Mouse (Mus musculus) C2C12 (cell line): ENCODE data around the gene Jup.

Experiments used
- CEBPB ChIP-seq: IDR thresholded peaks from one replicate; pipeline ENCODE4 v1.6.1; 2011; ENCODE audit warnings: low read depth, mild to moderate bottlenecking, control low read depth, moderate library complexity
- CTCF ChIP-seq: IDR thresholded peaks from one replicate; pipeline ENCODE4 v1.5.1; 2011; ENCODE audit not compliant: control insufficient read depth, insufficient read depth, insufficient read length
- FOSL1 ChIP-seq: IDR thresholded peaks from one replicate; pipeline ENCODE4 v1.8.0; 2011; ENCODE audit warnings: mild to moderate bottlenecking, low read length; ENCODE audit not compliant: poor library complexity, insufficient read depth, severe bottlenecking
- MAX ChIP-seq: IDR thresholded peaks from one replicate; pipeline ENCODE4 v1.6.1; 2011; ENCODE audit warnings: mild to moderate bottlenecking, control low read depth
- MYOD1 ChIP-seq: IDR thresholded peaks from one replicate; pipeline ENCODE4 v1.6.1; 2011; ENCODE audit warnings: low read depth; ENCODE audit not compliant: control insufficient read depth, insufficient read length
- MYOG ChIP-seq: IDR thresholded peaks from one replicate; pipeline ENCODE4 v1.6.1; 2011; ENCODE audit not compliant: control insufficient read depth, insufficient read length; ENCODE audit errors: extremely low read depth
- USF1 ChIP-seq: IDR thresholded peaks from one replicate; pipeline ENCODE4 v1.6.1; 2011; ENCODE audit warnings: low read depth, mild to moderate bottlenecking, control low read depth, moderate library complexity

GRCm38 (mm10) chr11:100406273-100406672, 8.7 kb upstream of the Jup start:
- TF ChIP-seq CTCF (no peak), USF1 (no peak), MYOD1 (no peak), FOSL1 (no peak), MAX (no peak), CEBPB (no peak), MYOG (no peak)
